Mouse (Mus musculus): ENCODE measurements at regions not wholly inside any gene's neighbourhood (a gene's known extent, or its start where the extent isn't known, plus 50 kb on each side); places are given as distances from the start of the nearest gene placed in this dataset.

DNA sequence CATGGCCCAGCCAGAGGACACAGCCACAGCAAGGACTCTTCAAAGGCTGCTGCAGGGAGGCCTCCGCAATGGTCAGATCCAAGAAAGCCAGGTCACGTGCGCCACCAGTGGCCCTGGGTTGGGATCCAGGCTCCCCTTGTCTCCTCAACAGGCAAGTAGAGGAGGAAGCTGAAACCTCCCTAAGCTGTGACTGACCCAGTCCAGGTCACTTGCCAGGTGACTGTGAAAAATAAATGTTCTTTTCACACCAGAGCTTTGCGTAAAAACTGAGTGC, 57.6 kb upstream of the Slco4a1 start:
- TF ChIP-seq CTCF (IDR thresholded peaks at IDR 0.05) (no peak), EP300 (IDR thresholded peaks at IDR 0.05) (no peak)
